Mouse (Mus musculus) inflammation-experienced regulatory T-cells, adult 6 months (primary cell): Measurements from ENCODE around the gene Lcn6. TPM values are rescaled to one million over a fixed set of nuclear protein-coding genes. Genes with fewer than 3 reads are reported as not detected.
"Not testable (repeated sequence)": the region's sequence is repeated elsewhere in the genome, so short reads cannot be mapped to it uniquely, and the experiment has no call there.

Source experiments
- ATAC-seq: one replicate; pipeline ENCODE4 v1.8.0; 2017
- polyA plus RNA-seq, 3 experiments: library from polyadenylated mRNA; unstranded; fragments of 100-300 nt; shearing (Covaris generic); gene quantifications; one replicate each; pipeline ENCODE4 v1.2.1; 2017

Gene Lcn6
- polyA plus RNA-seq: not detected

DNA sequence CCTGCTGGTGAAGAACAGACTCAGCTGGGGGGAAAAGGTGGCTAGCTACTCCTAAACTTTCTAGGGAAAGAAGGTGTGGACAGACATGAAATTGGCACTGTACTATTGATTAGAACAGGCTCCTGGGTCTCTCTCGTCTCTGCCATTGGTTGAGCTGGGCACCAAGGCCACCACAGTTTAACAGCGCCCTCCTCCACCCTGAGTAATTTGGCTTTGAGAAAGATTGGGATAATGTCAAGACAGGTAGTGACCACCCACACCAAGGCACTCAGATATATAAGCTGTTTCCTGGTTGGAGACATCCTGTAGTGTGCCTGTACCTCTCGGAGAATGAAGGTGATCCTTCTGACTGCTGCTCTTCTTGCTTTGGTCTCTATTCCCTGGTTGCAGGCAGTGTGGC, at the start of gene Lcn6:
Lcn6 (plus strand) TSS at position 301 of the 400 bp plus-strand sequence.
- ATAC-seq: no peak

DNA sequence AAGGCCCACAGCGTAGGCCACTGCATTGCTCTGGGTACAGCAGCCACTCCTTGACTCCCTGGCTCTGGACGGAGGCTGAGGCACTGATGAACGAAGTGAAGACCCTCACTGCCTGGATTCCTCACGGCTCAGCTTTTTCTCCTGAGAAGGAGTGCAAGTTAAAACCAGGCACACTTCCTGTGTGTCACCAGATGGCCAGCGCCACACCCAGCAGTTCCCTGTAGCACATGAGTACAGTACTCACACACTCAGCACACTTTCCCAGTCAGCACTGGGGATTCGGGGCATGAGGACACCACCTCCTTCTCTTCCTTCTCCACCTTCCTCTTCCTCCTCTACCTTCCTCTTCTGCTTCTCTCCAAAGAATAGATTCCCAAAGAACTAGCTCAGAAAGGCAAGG, 48.8 kb upstream of the Lcn6 start, which contains the start of gene Fcna:
Fcna (minus strand) TSS at position 220 of the 400 bp plus-strand sequence.
- ATAC-seq: no peak

DNA sequence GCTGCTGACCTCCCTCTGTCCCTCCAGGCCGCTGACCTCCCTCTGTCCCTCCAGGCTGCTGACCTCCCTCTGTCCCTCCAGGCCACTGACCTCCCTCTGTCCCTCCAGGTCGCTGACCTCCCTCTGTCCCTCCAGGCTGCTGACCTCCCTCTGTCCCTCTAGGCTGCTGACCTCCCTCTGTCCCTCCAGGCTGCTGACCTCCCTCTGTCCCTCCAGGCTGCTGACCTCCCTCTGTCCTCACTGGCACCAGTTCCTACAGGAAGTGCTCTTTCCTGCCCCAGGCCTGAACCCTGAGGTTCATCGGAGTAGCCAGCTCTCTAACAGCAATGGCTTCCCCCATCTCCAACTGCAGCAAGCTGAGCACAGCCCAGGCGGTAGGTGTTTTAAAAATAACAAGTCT, 47.8 kb upstream of the Lcn6 start:
- ATAC-seq: no peak

DNA sequence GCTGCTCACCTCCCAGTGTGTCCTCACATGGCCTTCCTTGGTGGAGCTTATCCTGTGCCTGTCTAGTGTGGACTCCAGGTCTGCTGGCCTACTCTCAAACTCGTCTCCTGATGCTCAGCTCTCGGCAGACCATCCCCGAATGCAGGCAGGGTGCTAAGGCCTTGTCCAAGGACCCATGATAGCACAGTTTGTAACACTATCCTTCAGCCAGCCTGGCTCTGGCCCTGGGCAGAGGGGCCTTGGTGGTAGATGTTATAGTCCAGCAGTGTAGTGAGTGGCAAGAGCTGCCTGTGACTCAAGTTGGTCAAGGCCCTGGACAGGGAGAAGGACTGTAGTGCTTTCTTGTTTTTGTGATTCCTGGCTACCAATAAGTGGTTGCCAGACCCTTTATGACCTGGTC, 43.0 kb upstream of the Lcn6 start:
- no peak for ATAC-seq

DNA sequence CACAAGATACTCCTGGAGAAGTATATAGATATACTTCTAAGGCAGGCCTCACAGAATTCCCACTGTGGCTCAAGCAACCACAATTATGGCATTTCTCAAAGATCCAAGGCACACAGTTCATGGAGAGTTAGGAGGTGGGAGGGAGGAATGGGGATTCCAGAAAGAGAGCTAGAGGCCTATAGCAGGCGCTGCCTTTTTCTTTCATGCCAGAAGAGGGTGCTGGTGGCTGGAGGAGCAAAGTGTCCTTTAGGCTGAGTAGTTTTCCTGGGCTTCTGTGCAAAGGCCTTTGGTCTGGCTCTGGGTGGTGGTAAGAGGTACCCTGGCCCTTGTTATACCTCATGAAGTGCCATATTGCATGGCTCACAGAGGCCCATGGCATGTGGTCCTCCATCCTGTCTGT, 42.5 kb upstream of the Lcn6 start:
- no peak for ATAC-seq

DNA sequence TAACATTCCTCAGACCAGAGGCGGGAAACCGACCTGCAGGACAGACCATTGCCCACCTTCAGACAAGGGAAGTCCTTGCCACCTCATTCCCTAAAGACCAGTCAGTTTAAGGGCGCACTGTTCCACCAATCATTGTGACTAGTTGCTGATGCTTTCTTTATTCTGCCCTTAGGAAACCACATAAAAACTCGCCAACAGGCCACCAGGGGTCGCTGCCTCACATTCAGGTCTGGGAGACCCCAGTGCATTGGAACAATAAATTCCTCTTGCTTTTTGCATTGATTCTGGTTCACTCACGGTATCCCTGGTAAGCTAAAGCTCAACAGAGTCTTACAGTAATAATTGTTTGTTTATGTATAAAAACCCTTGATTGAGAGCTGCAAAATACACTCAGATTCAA, 36.7 kb upstream of the Lcn6 start:
- ATAC-seq: no peak

DNA sequence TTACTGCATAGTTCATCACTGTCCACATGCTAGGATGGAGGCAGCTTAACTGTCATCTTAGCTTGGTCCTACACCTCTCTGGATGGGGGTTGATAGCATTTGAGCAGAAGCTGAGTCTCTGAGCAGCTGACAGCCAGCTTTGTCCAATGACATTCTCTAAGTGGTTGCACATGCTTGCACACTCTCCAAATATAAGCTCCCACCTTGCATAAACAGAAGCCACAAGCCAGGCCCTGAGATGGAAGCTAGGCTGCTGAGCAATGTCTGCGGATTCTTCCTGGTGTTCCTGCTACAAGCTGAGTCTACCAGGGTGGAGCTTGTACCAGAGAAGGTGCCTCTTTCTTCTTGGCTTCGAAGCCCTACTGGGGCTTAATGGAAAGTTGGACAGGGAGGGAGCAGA, 23.7 kb upstream of the Lcn6 start, which contains the start of gene Lcn8:
Lcn8 (plus strand) TSS at position 219 of the 400 bp plus-strand sequence.
- no peak for ATAC-seq

DNA sequence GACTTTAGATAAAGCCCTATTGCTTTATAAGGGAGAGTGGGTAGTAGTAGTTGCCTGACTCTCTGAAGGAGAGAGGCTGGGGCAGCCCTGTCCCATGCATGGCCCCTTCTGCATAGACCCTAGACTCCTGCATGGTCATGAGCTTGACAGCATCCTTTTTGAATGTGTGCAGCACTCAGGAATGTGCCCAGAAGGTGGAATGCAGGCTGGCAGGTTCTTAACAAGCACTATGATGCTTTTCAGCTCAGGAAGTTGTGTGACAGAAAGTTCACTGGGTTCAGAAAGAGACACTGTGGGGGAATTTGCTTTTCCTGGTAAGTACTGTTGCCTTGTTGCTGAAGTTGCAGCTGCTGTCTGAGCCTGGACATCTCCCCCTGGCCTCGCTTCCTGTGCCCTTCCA, 22.1 kb upstream of the Lcn6 start:
- no peak for ATAC-seq

DNA sequence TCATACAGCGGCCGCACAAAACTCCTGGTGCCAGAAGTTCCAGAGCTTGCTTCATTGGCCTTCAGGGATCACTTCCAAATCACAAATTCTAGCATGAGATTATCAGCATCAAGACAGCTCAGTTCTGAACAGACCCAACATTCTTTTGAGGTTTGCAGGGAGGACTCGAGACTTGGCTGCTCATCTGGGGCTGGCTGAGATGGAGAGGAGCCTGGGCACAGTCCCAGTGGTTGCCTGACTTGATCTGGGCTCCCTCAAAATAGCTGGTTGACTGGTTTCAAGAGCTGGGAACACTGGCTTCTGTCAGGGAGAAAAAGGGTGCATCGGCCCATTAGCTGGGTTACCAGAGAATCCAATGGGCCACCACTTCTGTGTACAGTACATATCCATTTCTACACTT, 19.9 kb upstream of the Lcn6 start:
- no peak for ATAC-seq

DNA sequence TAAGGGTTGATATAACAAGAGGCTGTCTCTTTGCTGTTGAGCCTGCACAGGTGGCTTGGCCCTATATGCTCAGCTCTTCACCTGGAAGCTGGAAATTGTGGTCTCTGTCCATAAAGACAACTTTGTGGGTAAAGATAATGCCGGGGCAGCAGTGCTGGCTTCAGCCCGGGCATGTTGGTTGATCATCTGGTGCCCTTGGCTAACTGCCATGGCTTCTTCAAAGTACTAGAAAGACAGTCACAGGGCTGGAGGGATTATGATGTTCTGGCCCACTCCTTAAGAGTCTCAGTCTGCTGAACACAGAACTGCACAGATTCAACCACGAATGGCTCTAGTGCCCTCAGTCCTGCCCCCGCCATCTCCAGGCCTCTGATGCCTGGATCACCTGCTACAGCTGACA, 19.3 kb upstream of the Lcn6 start:
- no peak for ATAC-seq

DNA sequence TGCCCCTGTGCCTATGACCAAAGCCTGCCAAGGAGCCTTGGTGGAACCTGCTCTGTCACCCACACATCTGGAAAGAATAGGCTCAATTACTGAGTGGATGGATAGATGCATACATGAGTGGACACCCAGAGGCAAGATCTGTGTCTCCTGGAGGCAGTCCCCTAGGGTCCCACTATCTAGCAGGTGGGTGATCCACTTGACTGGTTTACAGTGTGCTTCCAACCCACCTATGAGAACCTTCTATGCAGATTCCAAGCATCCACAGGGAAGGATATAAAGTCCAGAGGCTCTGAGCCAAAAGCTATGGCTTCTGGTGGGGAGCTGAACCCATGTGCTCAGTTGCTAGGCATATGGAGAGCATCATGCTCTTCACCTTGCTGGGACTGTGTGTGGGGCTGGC, 18.9 kb upstream of the Lcn6 start, which contains the start of gene Lcn5:
Lcn5 (plus strand) TSS at position 301 of the 400 bp plus-strand sequence.
- ATAC-seq: no peak

DNA sequence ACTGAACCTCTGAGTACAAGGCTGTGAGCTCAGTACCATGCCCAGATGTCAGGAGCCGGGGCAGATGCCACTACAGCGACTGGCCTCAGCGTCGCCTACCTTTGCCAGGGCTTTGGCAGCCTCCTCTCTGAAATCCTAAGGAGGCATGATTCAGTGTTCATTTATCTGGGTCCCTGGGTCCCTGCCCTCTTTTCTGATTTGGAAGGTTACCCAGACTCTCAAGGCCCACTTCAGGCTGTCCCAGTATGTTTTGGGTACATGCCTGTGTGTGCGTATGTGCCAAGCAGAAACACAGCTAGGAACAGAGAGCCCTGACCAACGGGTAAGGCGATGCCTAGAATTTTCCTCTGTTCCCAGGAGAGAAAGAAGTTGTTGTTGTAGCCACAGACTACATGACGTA, 16.3 kb upstream of the Lcn6 start:
- no peak for ATAC-seq

DNA sequence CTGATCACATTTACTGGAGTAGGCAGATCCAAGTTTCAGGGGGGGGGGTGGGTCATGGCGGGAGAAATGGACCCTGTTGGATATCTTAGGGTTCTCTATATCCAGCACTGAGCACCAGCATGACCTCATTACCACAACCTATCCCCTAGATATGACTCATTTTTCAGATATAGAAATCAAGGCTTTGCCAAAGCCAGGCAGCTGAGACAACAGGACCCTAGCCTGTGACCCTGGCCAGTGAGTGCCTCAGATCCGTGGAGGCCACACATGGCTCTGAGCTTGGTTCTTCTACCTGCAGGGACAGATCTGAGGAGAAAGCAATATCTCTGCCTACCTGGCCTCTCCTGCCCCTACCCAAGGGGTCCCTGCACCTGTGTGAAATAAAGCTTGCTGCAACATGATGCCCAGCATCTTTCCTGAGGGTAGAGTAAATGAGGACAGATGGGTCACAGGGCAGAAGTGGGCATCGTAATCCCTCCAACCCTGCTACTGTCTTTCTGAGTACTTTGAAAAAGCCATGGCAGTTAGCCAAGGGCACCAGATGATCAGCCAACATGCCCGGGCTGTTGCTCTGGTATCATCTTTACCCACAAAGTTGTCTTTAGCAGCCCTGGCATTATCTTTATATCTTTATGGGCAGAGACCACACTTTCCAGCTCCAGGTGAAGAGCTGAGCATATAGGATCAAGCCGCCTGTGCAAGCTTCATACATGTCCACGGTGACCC, 15.2 kb upstream of the Lcn6 start:
- no peak for ATAC-seq

DNA sequence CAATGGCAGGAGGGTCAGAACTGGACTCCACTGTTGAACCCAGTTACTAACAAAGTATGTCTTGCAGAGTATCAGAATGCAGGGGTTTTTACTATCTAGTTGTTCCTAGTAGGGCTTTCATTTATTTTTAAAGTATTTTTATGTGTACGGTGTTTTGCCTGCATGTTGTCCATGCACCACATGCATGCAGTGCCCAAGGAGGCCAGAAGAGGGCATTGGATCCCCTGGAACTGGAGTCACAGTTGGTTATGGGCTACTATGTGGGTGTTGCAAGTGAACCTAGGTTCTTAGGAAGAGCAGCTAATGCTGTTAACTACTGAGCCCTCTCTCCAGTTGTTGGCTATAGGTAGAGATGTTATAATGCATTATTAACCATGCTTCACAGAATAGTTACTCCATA, 13.1 kb upstream of the Lcn6 start:
- peak; percentile 54 for ATAC-seq

DNA sequence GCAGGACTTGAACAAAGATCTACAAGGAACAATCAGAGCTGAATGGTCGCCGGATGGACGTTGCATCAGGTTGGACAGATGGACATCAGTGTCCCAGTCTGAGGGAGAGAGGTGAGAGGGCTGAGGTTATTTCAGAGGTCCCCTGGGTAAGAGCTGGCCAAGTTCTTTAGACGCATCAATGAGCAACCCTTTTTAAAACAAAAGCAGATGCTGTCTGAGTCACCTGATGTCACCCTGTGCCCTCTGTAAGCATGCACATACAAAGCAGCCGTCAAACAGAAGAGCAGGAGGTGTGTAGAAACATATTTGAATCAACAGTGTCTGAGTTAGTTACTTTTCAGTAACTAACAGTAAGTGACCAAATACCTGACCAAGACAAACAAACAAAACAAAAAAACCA, 12.5 kb upstream of the Lcn6 start:
- ATAC-seq: no peak

DNA sequence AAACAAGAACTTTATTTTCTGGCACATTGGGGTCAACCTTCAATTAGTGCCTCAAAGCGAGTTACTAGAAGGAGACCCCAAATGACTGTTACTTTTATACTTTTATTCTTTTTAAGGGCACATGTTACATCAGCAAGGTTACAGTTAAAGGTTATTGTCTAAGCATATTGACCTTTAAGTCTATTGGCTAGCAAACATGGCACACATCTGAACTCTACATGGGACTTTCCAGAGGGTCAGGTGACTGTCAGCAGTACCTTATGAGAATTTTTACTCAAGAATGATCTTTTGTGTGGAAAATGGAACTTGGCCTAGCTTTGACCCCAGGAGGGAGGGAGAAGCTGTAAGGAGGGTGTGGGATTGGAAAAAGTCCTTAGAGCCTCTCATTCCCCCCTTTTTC, 10.1 kb upstream of the Lcn6 start:
- ATAC-seq: peak; percentile 54

DNA sequence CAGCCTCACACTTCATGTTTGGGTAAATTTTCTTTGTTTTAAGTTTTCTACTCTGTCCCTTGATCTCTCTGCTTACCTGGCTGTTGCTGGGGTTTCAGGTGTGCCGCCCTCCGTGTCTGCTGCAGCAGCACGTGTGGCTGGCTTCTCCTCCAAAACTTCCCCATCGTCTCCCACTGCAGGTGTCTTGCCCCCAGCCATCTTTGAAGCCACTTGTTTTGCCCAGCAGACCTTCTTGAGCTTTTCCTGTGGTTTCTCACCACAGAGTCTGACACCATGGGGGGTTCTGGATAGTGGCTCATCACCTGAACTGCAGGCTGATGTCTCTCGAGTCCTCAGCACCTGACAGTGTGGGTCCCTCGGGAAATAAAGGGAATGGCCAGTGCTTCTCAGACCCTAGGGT, 3.0 kb downstream of the Lcn6 start:
- ATAC-seq: no peak

DNA sequence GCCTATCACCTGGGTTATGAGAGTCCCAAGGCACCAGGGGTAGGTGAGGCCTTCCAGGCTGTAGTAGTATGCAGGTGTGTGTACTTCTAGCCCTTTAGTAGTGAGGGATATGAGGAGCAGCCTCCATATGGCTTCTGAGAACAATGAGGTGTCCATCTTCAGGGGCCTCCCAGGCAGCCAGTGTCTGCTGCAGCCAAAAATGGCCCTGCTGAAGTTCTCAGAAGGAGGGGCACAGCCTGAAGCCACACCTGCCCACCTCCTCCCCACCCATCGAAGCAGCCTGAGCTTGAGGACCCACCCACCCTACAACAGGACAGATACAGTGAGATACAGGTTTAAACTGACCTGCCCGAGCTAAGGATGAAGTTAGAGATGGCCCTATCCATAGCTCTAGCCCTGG, 5.8 kb downstream of the Lcn6 start, which contains the start of gene Lcn10:
Lcn10 (plus strand) TSS at position 301 of the 400 bp plus-strand sequence.
- no peak for ATAC-seq

DNA sequence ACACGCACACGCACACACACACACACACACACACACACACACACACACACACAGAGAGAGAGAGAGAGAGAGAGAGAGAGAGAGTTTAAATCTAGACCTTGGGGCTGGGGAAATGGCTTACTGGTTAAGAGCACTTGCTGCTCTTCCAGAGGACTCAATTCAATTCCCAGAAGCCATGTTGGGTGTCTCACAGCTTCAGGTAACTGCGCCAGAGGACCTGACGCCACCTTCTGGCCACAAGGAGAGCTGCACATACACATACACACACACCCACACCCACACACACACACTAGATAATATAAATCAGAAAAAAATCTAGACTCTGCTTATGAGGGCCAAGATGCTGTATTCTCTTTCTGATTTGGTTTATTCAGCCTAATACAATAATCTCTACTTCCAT, 10.4 kb downstream of the Lcn6 start:
- ATAC-seq: no peak

DNA sequence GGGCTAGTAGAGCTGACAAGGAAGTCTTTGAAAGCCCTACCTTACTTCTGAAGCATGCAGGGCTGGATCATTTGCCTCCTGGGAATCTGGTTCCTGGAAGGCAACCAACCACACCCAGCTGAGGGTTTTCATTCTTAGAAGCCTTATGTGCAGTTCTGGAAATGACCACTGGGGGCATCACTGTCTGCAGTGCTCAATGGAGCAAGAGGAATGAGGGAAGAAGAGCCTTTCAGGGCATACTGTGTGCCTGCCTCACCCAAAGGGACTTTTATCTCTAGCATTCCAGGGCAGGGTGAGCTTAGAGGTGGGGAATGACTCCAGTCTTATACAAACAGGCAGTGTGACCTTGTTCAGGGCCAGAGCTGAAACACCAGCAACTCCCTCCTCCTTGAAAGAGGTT, 18.0 kb downstream of the Lcn6 start:
- no peak for ATAC-seq

DNA sequence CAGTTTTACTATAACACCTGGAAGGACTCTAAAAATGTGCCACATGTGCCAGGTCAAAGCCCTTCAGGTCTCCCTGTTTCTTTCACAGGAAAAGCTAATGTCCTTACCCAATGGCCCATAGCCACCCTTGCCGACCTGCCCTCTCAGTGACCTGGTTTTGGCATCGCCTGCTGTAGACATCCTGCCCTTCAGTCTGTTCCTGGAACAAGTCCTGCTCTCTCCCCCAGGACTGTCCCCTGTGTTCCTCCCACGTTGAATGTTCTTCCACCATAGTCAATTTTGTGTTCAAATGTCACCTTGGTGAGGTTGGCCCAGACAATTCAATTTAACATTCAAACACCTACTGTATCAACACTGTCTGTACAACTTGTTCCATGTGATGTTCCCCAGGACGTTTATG, 20.4 kb downstream of the Lcn6 start:
- no peak for ATAC-seq

DNA sequence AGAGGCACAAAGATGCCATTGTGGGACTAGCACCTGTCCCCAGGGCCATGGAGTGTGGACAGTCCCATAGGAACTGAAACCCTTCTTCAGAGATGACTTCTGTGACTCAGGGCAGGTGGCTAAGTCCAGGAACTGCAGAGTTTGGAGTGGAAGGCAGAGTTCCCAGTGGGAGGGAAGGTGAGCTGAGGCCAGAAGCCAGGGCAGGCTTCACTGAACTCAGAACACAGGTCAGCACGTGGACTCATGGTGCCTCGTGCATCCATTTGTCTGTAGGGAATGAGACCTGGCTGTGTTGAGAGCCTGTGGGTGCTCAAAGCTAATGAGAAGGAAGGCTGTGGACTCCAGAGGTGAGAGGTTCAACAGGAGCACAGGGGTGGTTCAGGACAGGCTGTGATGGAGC, 22.1 kb downstream of the Lcn6 start:
- no peak for ATAC-seq

DNA sequence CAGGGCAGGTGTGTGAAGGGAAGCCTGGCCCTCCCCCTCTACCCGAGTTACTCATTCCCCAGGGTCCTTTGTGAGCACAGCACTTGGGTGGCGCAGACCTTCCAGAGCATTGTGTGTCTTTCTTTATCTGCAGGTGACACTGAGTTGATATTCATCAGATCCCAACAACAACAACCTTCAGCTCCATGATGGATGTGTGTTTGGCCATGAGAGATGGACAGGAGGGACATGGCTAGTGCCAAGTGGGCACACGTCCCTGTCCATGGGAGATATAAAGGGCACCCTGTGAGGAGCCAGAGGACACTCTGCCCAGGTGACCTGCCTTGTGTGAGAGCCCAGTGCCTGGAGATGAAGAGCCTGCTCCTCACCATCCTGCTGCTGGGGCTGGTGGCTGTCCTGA, 23.2 kb downstream of the Lcn6 start, which contains the start of gene Obp2a:
Obp2a (plus strand) TSS at position 301 of the 400 bp plus-strand sequence.
- ATAC-seq: not testable (repeated sequence)

DNA sequence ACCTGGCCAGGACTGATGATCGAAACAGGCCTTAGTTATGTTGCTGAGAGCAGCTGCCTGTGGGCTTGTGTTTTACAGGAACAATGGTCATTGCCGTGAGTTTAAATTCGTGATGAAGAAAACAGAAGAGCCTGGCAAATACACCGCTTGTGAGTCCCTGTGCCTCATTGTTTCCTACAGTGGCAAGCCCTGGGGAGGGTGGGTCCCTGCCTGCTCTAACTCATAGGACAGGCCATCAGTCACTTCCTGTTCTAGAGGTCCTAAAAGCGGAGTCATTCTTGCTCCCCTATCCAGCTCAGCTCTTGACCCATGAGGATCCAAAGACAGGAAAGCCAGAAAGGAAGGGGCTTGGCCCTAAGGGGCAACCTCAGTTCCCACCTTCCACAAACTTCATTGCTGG, 24.4 kb downstream of the Lcn6 start:
- ATAC-seq: no peak

DNA sequence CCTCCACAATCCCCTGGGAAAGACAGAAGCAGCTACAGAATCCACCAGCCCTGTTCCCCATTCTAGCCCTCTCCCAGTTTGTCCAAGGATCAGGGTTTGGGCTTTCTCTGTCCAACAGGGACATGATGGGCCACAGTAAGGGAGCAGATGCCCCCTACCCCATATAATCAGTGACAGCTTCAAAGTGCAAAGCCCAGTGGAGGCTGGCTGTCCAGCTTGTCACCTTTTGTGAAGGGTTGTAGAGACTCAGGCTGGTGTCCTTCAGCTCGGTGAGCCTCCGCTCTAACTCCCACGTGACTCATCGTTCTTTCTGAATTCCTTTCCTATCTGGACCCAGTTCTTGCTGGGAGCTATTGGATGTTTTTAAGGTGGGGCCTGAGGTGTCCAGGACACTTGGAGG, 27.1 kb downstream of the Lcn6 start:
- no peak for ATAC-seq
